Mouse (Mus musculus) forelimb bud, embryonic 11.5 days (tissue): ENCODE measurements around the gene Ugt1a2.

Experiments
- DNase-seq: peaks from one replicate; pipeline ENCODE4 v3.0.0-alpha.2; 2012; ENCODE audit warnings: low read depth, low spot score

Gene Ugt1a2

DNA sequence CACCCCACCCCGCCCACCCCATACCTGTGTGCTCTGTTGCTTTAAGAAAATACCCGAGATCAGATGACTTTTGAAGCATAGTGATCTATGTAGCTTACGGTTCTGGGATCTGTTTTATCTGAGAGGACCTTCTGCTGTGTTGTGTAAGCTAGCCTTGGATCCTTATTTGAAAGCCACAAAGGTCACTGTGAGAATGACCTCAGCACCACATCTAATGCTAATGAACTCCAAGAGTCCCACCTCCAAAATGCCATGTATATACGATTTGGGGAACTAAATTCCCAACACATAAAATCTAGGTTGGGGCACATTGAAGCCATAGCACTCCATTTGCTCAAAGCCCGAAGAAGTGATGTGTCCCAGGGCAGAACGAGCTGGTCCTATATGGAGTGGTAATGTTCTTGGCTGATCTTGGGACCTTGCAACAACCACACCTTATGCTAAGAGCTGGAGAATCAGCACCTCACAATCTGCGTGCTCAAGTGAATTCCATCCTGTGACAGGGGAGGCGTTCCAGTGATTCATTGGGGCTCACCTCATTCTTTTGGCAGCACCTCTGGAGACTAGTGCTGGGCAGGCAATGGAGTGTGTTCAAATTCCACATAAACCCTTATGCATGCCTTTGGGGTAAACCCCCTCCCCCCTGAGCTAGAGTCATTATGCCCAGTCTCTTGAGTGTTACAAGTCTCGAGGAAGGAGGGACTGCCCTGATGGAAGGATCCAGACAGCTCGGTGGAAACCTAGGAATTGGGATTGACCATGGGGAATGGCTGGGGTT, 56.7 kb downstream of the Ugt1a2 start:
- DNase-seq: no peak

DNA sequence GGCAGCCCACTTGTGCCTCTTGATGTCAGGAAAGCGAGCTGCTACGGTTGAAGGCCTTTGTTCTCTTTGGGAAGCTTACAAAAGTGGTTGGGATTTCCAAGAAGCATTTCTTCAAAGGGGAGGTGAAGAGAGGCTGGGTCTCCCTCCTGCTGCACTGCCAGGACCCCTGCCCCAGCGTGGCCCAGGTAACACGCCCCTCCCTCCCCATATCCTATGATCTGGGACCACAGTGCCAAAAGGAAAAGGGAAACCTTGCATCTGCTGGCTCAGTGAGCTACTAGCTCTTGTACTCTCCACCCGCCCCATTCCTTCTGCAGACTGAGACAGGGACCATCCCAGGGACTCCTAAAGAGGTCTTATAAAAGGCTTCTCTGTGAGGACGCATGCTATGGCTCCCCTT, 57.3 kb downstream of the Ugt1a2 start:
- no peak for DNase-seq

DNA sequence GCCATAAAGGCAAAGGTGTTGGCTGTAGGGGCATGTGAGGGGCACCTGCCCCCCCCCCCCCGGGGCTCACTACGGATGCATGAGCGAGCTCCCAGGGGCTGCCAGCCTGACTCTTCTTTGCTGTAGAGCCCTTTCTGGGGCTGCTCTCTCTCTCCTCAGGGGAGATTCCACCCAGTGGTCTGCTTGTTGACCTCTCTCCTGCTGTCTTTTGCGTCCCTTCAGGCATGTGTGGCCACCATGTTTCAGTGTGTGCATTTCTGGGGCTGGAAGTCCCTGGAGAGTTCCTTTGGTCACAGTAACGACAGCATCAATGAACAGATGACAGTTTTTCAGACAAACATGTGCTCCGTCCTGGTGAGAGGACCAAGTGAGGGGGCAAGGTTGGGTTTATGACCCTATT, 58.0 kb downstream of the Ugt1a2 start:
- DNase-seq: no peak

DNA sequence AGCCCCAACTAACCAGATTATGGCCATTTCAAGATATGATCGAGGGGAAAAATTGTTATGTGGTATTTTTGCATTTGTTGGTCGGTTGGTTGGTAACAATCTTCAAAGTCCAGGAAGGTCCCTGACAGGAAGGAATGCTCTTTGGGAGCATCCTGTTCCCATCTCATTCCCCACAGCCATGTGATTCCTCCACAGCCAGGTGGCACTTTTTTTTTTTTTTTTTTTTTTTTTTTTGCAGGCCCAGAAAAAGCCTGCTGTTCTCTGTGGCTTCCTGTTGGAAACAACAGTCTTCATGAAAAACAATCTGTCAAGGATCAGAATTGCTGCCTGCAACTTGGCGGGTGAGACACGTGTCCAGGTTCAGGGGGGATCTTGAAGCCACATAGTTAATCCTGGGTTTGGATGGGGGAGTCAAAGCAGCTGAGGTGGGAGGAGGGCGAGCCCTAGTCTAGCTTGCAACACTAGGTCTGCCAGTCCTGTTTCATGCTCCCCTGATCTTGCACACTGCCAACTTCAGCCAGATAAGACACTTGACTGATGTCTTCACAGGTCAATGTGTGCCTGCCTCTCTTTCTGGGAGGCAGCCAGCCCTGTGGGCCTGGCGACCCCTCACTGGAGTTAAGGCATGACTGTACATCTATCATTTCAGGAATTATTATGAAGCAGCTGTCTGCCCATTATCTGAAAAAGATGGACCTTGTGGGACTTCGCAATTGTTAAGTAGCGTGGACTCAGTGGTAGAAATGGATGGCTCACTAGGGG, 58.7 kb downstream of the Ugt1a2 start:
- no peak for DNase-seq

DNA sequence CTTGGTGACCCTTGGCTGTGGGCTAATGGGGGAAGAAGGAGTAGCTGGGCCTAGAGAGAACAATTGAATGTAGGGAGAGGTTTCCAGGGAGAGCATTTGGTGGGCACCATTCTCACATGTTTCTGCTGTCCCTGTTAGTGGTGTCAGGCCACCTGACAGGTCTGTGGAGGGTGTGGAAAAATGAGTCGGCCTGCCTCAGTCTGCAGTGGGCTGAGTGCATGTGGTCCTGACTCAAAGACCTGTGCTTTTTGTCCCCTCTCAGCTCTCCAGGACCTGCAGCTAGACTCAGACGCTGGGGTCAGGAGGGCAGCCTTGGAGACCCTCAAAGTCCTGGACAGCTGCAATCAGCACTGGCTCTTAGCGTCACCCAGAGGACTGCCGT, 59.2 kb downstream of the Ugt1a2 start:
- DNase-seq: no peak

DNA sequence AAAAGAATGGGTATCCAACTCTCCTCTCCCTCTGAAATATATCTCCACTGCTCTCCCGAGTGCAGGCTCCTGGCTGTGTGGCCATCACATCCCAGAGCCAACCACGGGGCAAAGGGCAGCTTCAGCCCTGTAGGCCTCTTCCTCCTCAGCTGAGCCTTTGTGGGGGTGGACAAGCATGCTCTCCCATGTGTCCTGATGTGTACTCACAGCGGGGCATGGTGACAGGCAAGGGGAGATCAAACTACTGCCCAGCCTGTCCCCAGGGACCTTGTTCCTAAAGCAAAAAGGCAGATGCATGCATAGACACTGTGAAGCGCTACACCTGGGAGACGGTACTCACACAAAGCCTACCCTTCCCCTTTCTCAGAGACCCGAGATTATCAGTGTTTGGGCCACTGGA, 59.7 kb downstream of the Ugt1a2 start:
- DNase-seq: no peak

DNA sequence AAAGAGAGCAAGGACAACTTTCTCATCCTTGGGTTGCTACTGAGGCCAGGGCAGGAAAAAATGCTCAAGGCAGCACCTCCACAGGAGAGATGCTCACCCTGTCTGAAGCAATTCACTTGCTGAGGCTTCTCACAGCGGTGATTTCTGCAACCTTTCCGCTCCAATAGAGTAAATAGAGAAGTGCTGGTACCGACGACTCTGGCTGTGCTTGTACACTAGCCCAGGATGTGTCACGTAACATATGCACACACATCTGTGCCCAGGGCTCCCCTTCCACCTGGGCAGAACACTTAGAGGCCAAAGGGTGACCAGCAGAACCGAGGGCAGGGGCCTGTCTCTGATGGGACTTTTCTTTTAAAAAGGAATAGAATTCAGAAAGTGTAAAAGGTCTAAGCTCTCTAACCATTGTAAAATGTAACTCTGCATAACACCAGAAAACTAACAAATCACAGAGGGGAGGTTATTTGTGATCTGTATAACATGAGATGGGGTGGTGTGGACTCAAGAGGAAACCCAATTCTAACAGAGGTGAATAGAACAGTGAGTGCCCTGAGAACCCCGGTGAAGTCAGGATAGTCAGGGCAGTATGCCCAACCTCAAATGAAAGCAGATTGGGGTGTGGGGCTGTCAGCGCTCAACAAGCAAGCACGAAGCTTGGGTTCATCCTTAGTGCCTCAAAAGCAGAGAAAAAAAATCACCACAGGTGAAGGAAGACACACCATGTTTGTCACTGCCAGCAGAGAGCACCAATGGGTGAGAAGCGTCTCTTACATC, 60.4 kb downstream of the Ugt1a2 start:
- DNase-seq: no peak

DNA sequence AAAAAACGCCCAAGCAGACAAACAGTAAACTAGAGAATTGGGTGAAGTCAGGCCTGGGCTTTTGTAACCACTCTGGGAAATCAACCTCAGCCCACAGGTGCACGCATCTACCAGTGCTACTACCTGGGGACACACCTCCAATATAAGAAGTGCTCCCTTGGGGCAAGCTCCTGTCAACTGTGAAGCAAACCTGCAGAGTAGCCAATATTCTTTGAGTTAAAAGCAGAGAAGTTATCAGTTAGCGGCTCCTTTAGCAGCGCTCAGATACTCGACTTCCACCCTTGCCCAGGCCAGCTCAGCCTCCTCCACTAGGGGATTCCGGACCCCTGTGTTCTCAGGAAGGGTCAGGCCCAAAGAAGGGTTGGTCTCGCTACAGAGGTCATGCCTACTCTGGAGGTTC, 61.3 kb downstream of the Ugt1a2 start:
- no peak for DNase-seq

DNA sequence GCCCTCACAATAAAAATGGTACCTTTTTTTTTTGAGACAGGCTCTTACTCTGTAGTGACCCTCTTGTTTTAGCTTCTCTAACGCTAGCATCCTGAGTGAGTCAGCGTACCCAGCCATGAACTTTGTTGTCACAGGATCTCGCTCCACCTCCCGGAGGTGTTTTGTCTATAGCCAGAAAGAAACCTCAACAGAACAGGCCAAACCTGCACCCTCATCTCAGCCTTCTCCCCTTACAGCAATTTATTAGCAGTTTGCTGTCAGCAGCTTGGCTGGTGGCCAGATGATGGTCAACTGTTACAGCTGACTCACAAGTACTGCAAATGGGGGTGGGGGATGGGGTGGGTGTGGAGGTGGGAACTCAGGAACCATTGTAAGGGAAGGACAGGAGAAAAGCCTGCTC, 61.9 kb downstream of the Ugt1a2 start:
- peak; percentile 51 for DNase-seq

DNA sequence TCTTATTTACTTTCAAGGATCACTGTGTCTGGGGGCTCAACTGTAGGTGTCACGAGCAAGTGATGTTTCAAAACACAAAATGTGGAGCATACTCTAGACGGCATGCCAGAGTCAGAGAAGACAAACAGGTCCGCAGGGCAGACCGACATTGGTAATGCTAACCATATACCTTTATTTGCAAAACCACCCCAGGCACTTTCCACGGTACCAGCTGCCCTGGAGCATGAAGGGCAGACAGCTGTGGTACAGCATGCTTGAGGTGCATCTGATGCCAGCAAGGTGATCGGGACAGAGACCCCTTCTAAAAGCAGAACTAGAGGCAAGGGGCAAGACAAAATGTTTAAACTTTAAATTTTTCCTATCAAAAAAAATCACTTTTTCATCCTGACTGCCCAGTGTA, 62.6 kb downstream of the Ugt1a2 start:
- DNase-seq: no peak

DNA sequence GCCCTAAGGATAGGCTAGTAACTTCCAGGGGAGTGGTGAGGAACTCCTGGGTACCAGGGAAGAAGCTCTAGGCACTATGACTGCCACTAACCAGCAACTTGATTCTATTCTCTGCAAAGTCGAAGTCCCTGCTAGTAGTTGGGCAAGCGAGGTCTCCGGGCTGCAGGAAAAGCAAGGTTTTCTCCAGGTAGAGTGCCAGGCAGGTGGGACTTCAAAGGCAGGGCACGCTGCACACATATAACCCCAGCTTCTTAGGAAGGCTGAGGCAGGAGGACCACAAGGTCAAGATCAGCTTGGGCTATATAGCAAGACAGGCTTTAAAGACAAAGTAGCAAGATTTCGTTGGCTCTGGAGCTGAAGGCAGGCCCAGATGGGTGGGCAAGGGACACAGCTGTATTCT, 63.4 kb downstream of the Ugt1a2 start:
- no peak for DNase-seq

DNA sequence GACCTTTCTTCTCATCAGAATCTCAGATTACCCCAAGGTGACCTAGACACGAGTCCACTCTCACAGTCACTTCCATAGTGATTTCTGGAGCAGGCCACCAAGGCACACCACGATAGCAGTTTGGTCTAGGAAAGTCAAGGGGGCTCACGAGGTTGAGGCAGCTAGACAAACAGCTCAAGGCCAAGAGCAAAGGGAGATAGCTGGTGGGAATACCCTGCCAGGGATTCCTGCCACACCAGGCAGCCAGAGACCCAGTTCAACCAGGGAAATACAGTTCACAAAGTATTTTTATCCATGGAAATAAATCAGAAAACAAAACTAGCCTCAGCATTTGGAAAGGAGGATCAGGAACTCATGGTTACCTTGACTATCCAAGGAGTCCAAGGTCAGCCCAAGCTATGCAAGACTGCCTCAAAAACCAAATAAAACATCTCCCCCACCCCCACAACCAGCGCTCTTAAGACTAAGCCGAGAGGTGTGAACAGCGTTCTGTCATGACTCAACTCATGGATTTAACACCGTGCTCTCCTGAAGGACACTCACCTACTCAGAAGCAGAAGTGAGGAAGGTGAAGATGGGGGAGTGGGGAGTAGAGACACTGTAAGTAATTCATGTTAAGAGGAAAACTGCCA, 64.0 kb downstream of the Ugt1a2 start:
- DNase-seq: no peak

DNA sequence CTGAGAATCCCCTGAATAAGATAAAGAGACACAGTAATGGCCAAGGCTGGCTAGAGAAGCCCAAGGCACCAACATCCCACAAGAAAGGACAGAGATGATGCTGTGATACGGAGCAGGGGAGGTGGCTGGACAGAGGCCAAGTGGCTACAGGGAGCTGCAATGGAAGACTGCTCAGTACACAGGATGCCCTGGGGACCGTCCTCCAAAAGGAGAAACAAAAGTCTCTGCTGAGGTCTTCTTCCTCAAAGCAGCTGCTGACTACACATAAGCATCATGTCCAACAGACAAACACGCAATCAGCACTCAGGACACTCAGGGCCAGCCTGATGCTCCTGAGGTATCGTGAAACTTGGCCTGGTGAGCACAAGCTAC, 64.5 kb downstream of the Ugt1a2 start:
- no peak for DNase-seq

DNA sequence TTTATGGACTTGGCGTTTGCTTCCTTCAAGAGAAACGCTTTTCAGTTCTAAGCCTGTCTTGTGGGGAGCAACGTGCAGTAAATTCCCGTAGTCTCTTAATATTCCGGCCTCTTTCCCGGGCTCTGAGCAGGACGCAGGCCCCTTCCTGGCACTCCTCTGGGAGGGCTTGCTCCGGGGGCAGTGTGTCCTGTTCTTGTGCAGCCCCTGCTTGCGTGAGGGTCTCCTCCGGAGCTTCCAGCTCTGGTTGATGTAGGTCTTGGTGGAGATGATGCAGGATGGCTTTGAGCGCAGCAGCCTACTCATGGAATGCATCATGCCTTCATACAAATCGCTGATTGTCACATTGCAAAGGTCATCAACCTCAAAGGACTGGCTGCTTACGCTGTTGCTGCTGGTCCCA, 65.7 kb downstream of the Ugt1a2 start:
- no peak for DNase-seq

DNA sequence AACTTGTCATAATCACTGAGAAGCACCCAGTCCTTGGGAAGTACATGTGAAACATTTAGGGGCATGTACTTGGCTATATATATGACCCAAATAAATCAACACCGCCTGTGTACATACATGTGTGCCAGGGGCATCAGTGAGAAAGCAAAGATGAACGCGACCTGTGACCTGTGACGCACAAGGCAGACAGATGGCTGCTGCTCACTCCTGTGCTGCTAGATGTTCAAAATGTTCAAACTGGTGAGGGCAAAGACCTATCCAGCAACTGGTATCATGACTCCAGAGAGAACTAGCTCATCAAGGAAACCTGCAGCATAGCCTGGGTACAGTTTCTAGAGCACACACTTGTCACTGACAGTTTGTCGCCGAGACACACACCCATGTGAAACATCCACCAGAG, 67.1 kb downstream of the Ugt1a2 start:
- DNase-seq: no peak

DNA sequence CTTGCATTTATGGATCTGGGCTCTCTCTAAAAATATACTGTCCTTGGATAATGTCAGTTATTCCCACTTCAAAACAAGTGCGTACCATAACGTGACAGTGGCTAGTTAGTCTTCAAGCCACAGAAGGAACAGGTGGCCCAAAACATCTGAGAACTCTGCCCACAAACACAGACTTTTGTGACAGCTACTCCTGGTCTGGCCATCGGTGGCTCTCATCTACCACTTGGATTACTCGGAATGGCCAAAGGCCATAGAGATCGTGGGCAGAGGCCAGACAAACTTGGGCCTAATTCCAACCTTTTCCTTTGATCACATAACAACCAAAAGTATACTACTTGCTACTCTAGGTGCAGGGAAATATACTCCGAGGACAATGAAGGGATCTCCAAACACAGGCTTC, 67.7 kb downstream of the Ugt1a2 start:
- no peak for DNase-seq
